Mouse (Mus musculus) ZHBTc4 (cell line): ENCODE data around the gene Spag8.

Experiments used
- DNase-seq: peaks from one replicate; pipeline ENCODE4 v3.0.0-alpha.2; 2011; ENCODE audit warnings: low read depth, low spot score

Spag8 gene

GRCm38 (mm10) chr4:43653161-43654015 lies at the start of gene Spag8:
TSS of gene Spag8 (minus strand) at chr4:43653594.
- peak; percentile 63 for DNase-seq

DNA sequence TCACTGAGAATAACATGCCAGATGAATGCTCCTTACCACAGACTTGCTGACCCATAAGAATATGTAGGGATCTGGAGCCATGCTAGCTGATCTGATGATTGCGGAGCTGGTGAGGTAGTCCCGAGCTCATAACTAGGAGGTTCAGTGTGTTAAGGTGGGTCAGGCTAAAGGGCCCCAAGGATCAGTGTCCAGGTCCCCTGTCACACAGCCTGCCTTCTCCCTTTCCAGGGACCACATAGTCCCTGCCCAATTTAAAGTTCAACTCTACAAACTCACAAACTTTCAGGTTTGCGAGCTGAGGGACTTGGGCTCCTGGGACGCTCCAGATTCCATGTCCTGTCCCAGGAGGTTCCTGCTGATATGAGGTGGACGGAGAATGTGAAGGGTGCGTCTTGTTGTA lies 47.3 kb upstream of the Spag8 start, which contains the start of gene Olfr70:
Gene Olfr70 (minus strand): TSS at position 101 of the 400 bp plus-strand sequence.
- DNase-seq = no peak

DNA sequence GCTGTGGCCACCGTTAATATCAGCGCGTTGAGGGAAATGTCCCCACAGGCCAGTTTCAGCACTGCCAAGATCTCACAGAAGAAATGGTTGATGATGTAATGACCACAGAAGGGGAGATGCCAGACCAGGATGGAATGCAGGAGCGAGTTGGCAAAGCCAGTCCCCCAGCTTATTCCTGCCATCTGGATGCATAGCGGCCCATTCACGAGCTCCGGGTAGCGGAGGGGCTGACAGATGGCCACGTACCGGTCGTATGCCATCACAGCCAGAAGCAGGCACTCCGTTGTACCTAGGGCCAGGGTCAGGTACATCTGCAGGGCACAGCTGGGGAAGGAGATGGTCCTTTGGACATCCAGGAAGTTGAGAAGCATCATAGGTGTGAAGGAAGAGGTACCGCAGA lies 43.2 kb upstream of the Spag8 start:
- no peak for DNase-seq

- peak; percentile 37 for DNase-seq
These were observed 41.9 kb upstream of the Spag8 start for GRCm38 (mm10) chr4:43695249-43695671.

DNA sequence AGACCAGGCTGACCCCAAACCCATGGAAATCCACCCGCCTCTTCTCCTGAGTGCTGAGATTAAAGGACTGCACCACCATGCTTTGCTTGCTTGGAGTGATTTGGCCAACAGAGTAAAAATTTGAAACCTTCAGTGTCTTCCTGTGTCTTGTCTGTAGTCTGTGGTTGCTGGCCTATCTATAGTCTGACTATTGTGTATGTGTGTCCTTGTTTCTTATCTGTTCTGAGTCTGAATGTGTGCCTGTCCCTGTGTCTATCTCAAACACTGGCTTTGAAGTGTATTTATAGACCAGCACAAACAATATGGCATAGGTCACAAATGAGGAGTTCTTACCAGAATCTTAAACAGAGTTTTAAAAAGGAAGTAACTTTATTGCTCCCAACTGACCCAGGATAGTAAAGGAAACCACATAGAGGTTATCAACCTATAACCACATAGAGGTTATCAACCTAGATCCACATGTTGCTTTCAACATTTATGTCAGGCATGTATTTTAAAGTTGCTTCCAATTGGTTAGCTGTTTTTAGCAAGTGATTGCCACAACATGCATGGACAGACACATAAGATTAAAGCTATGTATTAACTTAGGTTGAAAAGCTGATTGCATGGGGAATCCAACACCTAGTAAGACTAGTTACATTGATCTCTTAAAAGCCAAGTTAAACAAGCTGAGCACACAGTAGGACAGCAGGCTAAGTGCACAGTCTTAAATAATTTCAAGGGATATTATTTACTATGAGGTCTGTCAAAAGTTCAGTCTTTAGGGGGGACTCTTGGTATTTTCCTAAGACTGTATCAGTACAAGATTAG lies 41.2 kb upstream of the Spag8 start:
- no peak for DNase-seq

DNA sequence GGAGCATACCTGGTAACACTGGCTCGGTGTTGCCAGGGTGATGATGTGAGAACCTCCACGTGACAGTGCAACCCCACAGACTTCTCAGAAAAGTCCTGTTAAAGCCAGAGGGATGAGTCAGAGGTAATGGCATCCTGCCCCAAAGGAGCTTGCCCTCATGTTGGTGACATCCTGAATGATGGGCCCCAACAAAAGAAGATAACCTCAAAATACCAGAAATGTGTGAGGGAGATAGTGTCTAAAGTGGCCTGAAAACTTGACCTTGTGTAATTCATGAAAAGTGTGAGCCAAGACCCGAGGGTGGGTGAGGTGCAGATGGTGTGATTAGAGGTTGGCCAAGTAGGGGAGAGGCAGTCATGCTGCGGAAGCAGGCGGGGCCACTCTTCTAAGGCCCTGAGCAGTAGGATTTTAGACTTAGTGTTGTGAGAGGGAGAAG lies 40.4 kb upstream of the Spag8 start:
- DNase-seq = peak; percentile 23

DNA sequence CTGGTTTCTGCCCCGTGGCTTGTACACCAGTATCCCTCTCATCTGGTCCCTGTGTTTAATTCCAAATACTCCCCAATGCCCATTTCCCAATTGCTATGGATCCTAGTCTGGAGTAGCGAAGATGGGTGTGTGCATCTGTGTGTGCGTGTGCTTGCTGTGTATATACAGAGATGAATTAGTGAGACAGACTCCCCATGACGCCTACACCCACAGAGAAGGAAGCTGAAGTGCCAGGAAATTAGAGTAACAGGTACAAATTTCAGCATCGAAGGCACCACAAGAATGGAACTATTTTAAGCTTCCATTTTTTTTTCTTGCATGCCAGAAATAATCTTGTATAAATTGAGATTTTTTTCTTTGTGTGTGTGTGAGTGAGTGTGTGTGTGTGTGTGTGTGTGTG lies 37.6 kb upstream of the Spag8 start:
- DNase-seq = no peak

- no peak for DNase-seq
These were observed 36.6 kb upstream of the Spag8 start for GRCm38 (mm10) chr4:43690021-43690420.

DNA sequence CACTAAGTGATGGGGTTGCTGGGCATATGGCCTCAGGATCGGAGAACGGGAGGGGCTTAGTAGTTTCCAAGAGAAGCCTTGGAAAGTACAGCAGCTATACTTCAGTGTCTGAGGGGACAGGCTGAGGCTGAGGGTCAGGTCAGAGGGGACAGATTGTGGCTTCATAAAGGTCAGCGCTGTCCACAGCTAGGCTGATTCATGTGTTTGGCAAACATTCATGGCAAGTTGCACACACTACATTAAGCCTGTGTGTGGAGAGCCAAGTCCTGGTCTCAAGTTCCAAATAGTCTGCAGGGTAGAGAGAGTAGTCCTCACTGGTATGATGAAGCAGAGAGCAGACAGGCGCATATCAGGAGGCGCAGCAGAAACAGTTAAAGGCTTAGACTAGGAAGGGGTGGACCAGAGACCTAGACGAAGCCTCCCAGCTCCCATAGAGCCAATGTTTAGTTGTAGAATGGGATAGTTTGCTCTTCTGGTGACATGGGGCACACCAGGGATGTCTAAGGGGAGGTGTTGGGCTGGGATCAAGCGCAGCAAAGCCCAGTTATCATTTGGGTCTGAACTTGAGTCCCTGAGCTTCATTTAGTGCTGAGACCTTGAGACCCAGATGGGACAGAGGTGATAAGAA lies 26.1 kb upstream of the Spag8 start:
- no peak for DNase-seq

- DNase-seq = no peak
These were observed 25.1 kb upstream of the Spag8 start for GRCm38 (mm10) chr4:43678541-43678940.

DNA sequence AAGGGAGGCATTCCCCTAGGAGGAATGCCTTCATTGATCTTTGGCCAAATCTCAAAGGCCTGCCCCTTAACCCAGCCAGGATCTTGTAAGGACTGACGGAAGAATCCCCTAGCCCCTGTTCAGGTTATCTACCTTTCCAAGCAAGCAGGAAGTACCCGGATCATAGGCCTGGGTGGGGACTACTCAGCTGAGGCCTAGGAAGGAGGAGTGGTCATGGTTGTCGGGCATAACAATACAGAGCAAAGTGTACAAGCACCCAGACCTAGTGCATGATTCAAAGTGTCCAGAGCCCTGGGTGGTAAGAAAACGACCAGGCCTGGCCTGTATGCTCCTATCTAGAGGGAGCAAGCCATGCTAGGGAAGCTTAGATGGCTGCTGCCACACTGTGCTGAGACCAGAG lies 22.2 kb upstream of the Spag8 start:
- peak; percentile 74 for DNase-seq

DNA sequence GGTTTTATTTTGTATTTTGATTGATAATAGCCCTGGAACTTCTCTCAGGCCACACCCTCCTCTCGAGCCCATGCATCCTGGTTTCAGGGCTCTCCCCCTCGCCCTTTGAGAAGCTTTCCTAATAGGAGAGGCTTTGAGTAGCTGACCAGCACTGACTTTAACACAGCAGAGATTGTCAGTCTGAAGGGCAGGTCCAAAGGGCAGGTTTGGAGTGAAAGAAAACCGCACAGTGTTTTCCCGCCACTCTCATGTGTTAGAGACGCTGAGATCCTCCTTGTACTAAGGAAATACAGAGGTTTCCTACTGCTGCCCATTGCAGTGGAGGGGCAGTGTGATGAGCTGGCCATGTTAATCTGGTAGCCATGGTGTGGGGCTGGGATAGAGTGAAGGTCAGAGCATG lies 21.6 kb upstream of the Spag8 start:
- no peak for DNase-seq

DNA sequence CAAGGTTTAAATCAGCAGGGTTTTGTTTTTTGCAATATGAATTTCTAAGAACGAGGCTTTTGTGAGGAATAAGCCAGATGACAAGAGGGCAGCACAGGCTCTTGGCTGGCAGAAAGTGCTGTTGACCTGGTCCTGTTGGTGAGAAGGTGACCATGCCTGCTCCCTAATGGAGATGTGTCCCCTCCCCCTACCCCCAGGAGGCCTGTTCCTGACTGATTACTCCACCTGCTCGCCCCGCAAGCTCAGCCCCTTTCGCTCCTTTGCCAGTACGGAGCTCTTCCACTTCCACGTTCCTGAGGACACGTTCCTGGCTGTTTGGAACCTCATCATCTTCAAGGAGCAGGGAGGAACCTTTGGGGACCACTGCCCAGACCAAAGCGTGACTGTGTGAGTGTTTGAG lies 20.3 kb upstream of the Spag8 start:
- no peak for DNase-seq

- peak; percentile 92 for DNase-seq
These were observed 18.7 kb upstream of the Spag8 start for GRCm38 (mm10) chr4:43672070-43672469.

DNA sequence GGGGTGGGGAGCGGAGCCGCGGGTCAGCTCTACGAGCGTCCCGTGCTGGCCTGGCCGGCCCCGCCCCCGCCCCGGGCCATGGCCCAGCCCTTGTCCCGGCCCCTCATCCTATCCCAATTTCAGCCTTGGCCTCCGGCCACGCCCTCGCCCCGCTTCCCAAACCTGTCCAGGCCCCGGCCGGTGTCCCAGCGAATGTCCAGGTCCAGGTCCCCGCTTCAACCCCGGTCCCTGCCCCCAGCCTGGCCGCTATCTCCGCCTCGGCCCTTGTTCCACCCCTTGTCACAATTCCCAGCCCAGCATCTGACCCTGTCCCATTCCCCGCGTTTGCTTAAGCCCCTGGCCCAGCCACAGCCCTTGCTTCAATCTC lies 16.0 kb upstream of the Spag8 start:
- no peak for DNase-seq

GRCm38 (mm10) chr4:43668782-43669427 lies 15.5 kb upstream of the Spag8 start, which contains the start of the genes Tmem8b and Fam221b:
TSS of gene Tmem8b (plus strand) at chr4:43668971.
TSS of gene Fam221b (minus strand) at chr4:43669145.
- peak; percentile 94 for DNase-seq

GRCm38 (mm10) chr4:43666412-43666811 lies 13.0 kb upstream of the Spag8 start:
- peak; percentile 46 for DNase-seq

DNA sequence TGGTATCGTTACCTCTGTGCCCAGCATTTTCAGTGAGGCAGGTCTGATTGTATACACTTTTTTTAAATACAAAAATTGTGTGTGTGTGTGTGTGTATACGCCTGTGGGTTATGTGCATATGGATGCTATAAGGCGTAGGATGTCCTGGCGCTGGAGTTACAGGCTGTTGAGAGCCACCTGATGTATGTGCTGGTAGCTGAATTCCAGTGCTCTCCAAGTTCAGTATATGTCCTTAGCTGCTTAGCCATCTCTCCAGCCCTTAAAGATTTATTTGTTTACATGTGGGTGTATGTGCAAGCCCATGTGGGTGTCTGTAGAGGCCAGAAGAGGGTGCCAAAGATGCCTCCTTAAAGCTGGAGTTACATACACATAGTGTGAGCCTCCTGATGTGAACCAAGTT lies 3.8 kb upstream of the Spag8 start:
- DNase-seq = peak; percentile 42

DNA sequence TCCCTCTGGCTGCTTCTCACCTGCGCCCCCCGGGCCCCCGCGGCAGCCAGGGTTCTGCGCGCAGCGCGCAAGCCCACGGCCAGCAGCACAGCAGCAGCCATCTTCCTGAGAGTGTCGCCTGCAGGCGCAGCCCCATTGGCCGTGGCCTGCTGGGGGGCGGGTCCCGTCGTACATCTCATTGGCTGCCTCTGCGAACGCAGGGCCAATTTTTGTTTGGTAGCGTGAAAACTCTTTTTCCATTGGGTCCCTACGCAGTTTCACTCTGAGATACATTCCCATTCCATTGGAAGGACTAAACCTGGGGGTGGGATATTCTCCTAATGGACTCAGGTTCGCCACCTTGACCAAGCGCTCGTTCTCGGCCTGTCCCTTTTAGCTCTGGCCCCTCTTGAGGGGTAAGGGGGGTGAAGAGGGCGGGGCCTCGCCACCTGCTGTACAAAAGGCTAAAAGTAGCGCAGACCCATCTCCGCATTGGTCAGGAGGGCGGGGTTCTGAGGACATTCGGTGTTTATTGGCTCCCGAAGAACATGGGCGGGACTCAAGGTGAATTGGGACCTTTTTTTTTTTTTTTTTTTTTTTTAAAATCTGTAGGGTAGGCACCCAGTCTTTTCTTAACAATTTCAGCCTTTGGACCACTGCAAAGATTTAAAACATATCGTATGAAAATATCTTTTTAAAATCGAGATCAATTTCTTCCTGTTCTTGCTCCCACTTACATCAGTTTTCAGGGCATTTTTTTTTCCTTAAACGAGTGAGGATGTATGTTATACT lies 3.1 kb upstream of the Spag8 start, which contains the start of gene Hint2:
Gene Hint2 (minus strand): TSS at position 128 of the 771 bp plus-strand sequence.
- DNase-seq = peak; percentile 99

DNA sequence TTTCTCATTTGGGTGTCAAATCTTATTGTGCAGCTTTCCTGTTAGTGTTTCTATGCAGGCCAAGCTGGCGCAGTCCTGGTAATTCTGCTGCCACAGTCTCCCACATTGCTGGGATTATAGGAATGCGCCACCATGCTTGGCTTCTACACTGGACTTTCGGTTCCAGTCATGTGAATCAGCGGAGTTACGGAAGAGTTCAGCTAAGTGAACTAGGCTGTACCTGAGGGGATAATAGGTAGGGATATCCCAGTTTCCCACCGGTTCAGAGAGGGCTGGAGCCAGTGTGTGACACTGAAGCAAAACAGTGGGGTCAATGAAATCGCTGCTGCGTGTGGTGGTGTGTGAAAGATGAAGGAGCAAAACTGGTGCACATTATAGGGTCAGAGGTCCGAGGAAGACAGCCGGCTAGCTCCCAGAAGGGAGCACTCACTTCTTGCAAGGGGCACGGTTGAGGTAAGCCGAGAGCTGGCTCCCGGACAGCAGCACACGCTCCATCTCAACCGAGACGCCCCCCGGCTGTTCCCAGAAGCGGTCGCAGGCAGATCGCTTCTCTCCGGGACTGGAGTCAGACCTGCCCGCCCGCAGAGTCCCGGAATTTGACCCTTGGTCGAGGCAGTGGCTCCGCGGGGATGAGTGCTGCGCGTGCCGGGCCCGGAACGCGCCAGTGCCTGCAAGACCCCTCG lies 2.4 kb upstream of the Spag8 start:
- DNase-seq = no peak
